Mouse (Mus musculus) CH12.LX (cell line): ENCODE results near the gene Gramd1a. TPM values are rescaled to one million over a fixed set of nuclear protein-coding genes. Genes with fewer than 3 reads are reported as not detected.

Experiments
- DNase-seq: peaks from one replicate; pipeline ENCODE4 v3.0.0-alpha.2; 2013; ENCODE audit errors: extremely low read depth
- H3K27ac ChIP-seq: 2 replicates; pipeline ENCODE4 v1.5.1; 2012; ENCODE audit warnings: low read depth, mild to moderate bottlenecking, control low read depth, moderate library complexity; ENCODE audit not compliant: insufficient read depth
- H3K27me3 ChIP-seq: replicated peaks from 2 replicates; pipeline ENCODE3; 2012; ENCODE audit warnings: inconsistent platforms
- H3K36me3 ChIP-seq, 2 experiments: replicated peaks in 1 of 2; 2 replicates each; pipeline versions ENCODE3 to v1.6.1; 2012; ENCODE audit warnings: inconsistent platforms in 1 of 2, low read length in 1 of 2, mild to moderate bottlenecking in 1 of 2, mixed read lengths in 1 of 2, moderate library complexity in 1 of 2; ENCODE audit not compliant: control insufficient read depth in 1 of 2, insufficient read depth in 1 of 2
- H3K4me1 ChIP-seq, 2 experiments: 2 replicates each; pipeline ENCODE4 v1.6.1; 2012; ENCODE audit warnings: inconsistent platforms in 1 of 2, moderate library complexity in 1 of 2; ENCODE audit not compliant: insufficient read depth in 2 of 2, control insufficient read depth in 1 of 2
- H3K4me2 ChIP-seq: 2 replicates; pipeline ENCODE4 v1.6.1; 2012; ENCODE audit warnings: low read depth, mild to moderate bottlenecking, control low read depth; ENCODE audit not compliant: poor library complexity, insufficient read depth, severe bottlenecking
- H3K4me3 ChIP-seq, 3 experiments: fragments of 150-350 bp in 1 of 3; sonication (generic) in 1 of 3; replicated peaks in 1 of 3; 2 replicates each; pipeline versions ENCODE3 to v1.5.1; 2011 to 2012; ENCODE audit warnings: low read depth in 2 of 3, low read length in 2 of 3, mild to moderate bottlenecking in 2 of 3, moderate library complexity in 2 of 3, control low read depth in 1 of 3, improper control_type of control experiment in 1 of 3, inconsistent platforms in 1 of 3, mixed read lengths in 1 of 3; ENCODE audit not compliant: poor library complexity in 1 of 3
- H3K79me2 ChIP-seq: replicated peaks from 2 replicates; pipeline ENCODE4 v1.6.1; 2012; ENCODE audit warnings: mild to moderate bottlenecking, moderate library complexity; ENCODE audit not compliant: control insufficient read depth, poor library complexity, insufficient read depth, severe bottlenecking; ENCODE audit errors: extremely low read depth
- H3K9ac ChIP-seq: 2 replicates; pipeline ENCODE4 v1.6.1; 2012; ENCODE audit warnings: low read depth, mild to moderate bottlenecking, control low read depth, moderate library complexity; ENCODE audit not compliant: insufficient read depth
- H3K9me3 ChIP-seq: replicated peaks from 2 replicates; pipeline ENCODE3; 2012; ENCODE audit warnings: low read length, inconsistent platforms, mixed read lengths
- BHLHE40 ChIP-seq: IDR thresholded peaks from 2 replicates; pipeline ENCODE4 v1.6.1; 2011; ENCODE audit warnings: mild to moderate bottlenecking, low read depth, low read length, improper control_type of control experiment
- CHD1 ChIP-seq: IDR thresholded peaks from 2 replicates; pipeline ENCODE4 v1.6.1; 2012; ENCODE audit warnings: low read depth, low read length, improper control_type of control experiment, inconsistent platforms
- CTCF ChIP-seq, 2 experiments: IDR thresholded peaks in 1 of 2; conservative IDR thresholded peaks in 1 of 2; 2 replicates each; pipeline ENCODE4 v1.5.1; 2011 to 2012; ENCODE audit warnings: low read depth in 2 of 2, low read length in 2 of 2, improper control_type of control experiment in 1 of 2, inconsistent platforms in 1 of 2, mild to moderate bottlenecking in 1 of 2, moderate library complexity in 1 of 2
- ETS1 ChIP-seq: conservative IDR thresholded peaks from 2 replicates; pipeline ENCODE4 v1.6.1; 2012; ENCODE audit warnings: low read depth, mild to moderate bottlenecking, inconsistent platforms, low read length, improper control_type of control experiment, moderate library complexity
- GABPA ChIP-seq: IDR thresholded peaks from 2 replicates; pipeline ENCODE4 v1.6.1; 2012; ENCODE audit warnings: low read depth, low read length, improper control_type of control experiment, inconsistent platforms; ENCODE audit not compliant: insufficient replicate concordance
- HCFC1 ChIP-seq: IDR thresholded peaks from 2 replicates; pipeline ENCODE4 v1.6.1; 2012; ENCODE audit warnings: low read depth, mild to moderate bottlenecking, inconsistent platforms, low read length, improper control_type of control experiment
- JUN ChIP-seq: IDR thresholded peaks from 2 replicates; pipeline ENCODE4 v1.6.1; 2011; ENCODE audit warnings: low read depth, mild to moderate bottlenecking, low read length, improper control_type of control experiment, moderate library complexity; ENCODE audit not compliant: insufficient read depth
- JUND ChIP-seq: conservative IDR thresholded peaks from 2 replicates; pipeline ENCODE4 v1.6.1; 2011; ENCODE audit warnings: low read depth, low read length, improper control_type of control experiment
- MAZ ChIP-seq: IDR thresholded peaks from 2 replicates; pipeline ENCODE4 v1.6.1; 2012; ENCODE audit warnings: low read depth, mild to moderate bottlenecking, inconsistent platforms, low read length, improper control_type of control experiment, moderate library complexity
- MEF2A ChIP-seq: IDR thresholded peaks from 2 replicates; pipeline ENCODE4 v1.6.1; 2014; ENCODE audit warnings: low read depth, mild to moderate bottlenecking, inconsistent platforms, low read length, improper control_type of control experiment, borderline replicate concordance
- MXI1 ChIP-seq: IDR thresholded peaks from 2 replicates; pipeline ENCODE4 v1.6.1; 2011; ENCODE audit warnings: mild to moderate bottlenecking, low read depth, low read length, improper control_type of control experiment
- MYC ChIP-seq: IDR thresholded peaks from 2 replicates; pipeline ENCODE4 v1.6.1; 2011; ENCODE audit warnings: low read depth, mild to moderate bottlenecking, improper control_type of control experiment, low read length
- NRF1 ChIP-seq: IDR thresholded peaks from 2 replicates; pipeline ENCODE4 v1.6.1; 2014; ENCODE audit warnings: low read depth, mild to moderate bottlenecking, inconsistent platforms, low read length, improper control_type of control experiment, moderate library complexity
- RCOR1 ChIP-seq: conservative IDR thresholded peaks from 2 replicates; pipeline ENCODE4 v1.6.1; 2012; ENCODE audit warnings: low read depth, mild to moderate bottlenecking, inconsistent platforms, low read length, improper control_type of control experiment
- SMC3 ChIP-seq: IDR thresholded peaks from 2 replicates; pipeline ENCODE4 v1.6.1; 2011; ENCODE audit warnings: low read depth, low read length, improper control_type of control experiment
- TCF12 ChIP-seq: IDR thresholded peaks from 2 replicates; pipeline ENCODE4 v1.6.1; 2014; ENCODE audit warnings: low read depth, mild to moderate bottlenecking, inconsistent platforms, low read length, improper control_type of control experiment
- UBTF ChIP-seq: IDR thresholded peaks from 2 replicates; pipeline ENCODE4 v1.6.1; 2012; ENCODE audit warnings: low read depth, mild to moderate bottlenecking, inconsistent platforms, low read length, improper control_type of control experiment, moderate library complexity
- ZC3H11A ChIP-seq: IDR thresholded peaks from 2 replicates; pipeline ENCODE4 v1.6.1; 2012; ENCODE audit warnings: low read depth, mild to moderate bottlenecking, inconsistent platforms, low read length, improper control_type of control experiment
- dilution Hi-C: fragments of 300-500 bp; cut with MboI; formaldehyde crosslinking; loops from 2 replicates; pipeline ENCODE4 v1.14.3; 2020; ENCODE audit warnings: low sequenced_read_pairs; ENCODE audit not compliant: extremely low pct_unique_long_range_greater_than_20kb, extremely low pct_ligation_motif_present
- in situ Hi-C: fragments of 300-500 bp; cut with MboI; formaldehyde crosslinking; loops from 3 replicates; pipeline ENCODE4 v1.14.3; 2019; ENCODE audit warnings: low sequenced_read_pairs, low pct_ligation_motif_present, low pct_unique_long_range_greater_than_20kb, mixed read lengths
- polyA plus RNA-seq: library from polyadenylated mRNA; unstranded; fragments of >175 nt; gene quantifications from 2 replicates; pipeline ENCODE4 v1.2.1, GENCODE M21; 2012; ENCODE audit warnings: low read depth; ENCODE audit not compliant: insufficient read length
- total RNA-seq, 2 experiments: library from RNA; depleted of rRNA; stranded (reverse); fragments of 300-350 nt in 1 of 2; fragments of >200 nt in 1 of 2; gene quantifications; 2 replicates each; pipeline ENCODE4 v1.2.3; 2012 to 2014

Gramd1a gene
- total and polyA plus RNA-seq, 3 experiments = 49.5 to 90.7 (median 86.0) TPM

- no peak overlapping the region for H3K4me3 ChIP-seq
- peaks cover 4 to 16% of the 10 kb centered on the region in 2 experiments; a peak in 3 of 4 replicates for H3K4me1 ChIP-seq
- in situ Hi-C loops (no loop called here), dilution Hi-C loops (no loop called here)
- no peaks in the 10 kb centered on the region for H3K79me2 ChIP-seq
- DNase-seq = no peak
- no peaks in the 10 kb centered on the region for H3K27me3 ChIP-seq
- peaks cover 8 to 15% of the 10 kb centered on the region in 2 experiments for H3K36me3 ChIP-seq
- no peak for TF ChIP-seq NRF1
- no peak for TF ChIP-seq MAZ
- no peak for TF ChIP-seq ZC3H11A
- no peak for TF ChIP-seq HCFC1
- no peak for TF ChIP-seq GABPA
- no peak for TF ChIP-seq RCOR1
- TF ChIP-seq ETS1 = no peak
- no peak for TF ChIP-seq MYC
- no peak for TF ChIP-seq MEF2A
- no peak for TF ChIP-seq BHLHE40
- no peak for TF ChIP-seq TCF12
- TF ChIP-seq MXI1 = no peak
- TF ChIP-seq CTCF (conservative IDR thresholded peaks at IDR 0.05 in 1 of 2, IDR thresholded peaks at IDR 0.05 in 1 of 2; ENCODE audit: low read depth in 2 of 2, low read length in 2 of 2) = no peak
- TF ChIP-seq CHD1 = no peak
- no peak for TF ChIP-seq UBTF
- no peak for TF ChIP-seq JUN
- TF ChIP-seq SMC3 = no peak
- TF ChIP-seq JUND = no peak
- H3K9ac ChIP-seq = no peak overlapping the region
- H3K9me3 ChIP-seq = peaks cover 6% of the 10 kb centered on the region
- H3K27ac ChIP-seq = no peak overlapping the region
- H3K4me2 ChIP-seq = no peak overlapping the region
Measured at GRCm38 (mm10) chr7:31123697-31124096, 32.0 kb downstream of the Gramd1a start.

GRCm38 (mm10) chr7:31122641-31123631 lies 32.8 kb downstream of the Gramd1a start:
- Histone ChIP-seq H3K79me2 (no peaks in the 10 kb centered on the region), H3K4me2 (no peak overlapping the region), H3K9ac (no peak overlapping the region), H3K9me3 (peaks cover 6% of the 10 kb centered on the region), H3K27me3 (no peaks in the 10 kb centered on the region), H3K4me1 (peaks cover 4 to 16% of the 10 kb centered on the region in 2 experiments; a peak in 3 of 4 replicates), H3K27ac (no peak overlapping the region), H3K4me3 (no peak overlapping the region), H3K36me3 (peaks cover under 1 to 8% of the 10 kb centered on the region in 2 experiments)
- dilution Hi-C loops (no loop called here), in situ Hi-C loops (no loop called here)
- no peak for DNase-seq
- no peak for TF ChIP-seq ETS1
